Mouse (Mus musculus) stomach, postnatal 0 days (tissue): ENCODE measurements around the gene Mtmr12. TPM values are rescaled to one million over a fixed set of nuclear protein-coding genes. Genes with fewer than 3 reads are reported as not detected.
A peak's percentile ranks its signal among the peaks of the same experiment; 100 is the strongest.

ENCODE experiments used
- ATAC-seq: fragments of 200-750 bp; cut with Nextera tagmentation; 2 replicates; pipeline ENCODE4 v1.8.0; 2017; ENCODE audit not compliant: low FRiP score, low TSS enrichment
- DNase-seq: peaks from one replicate; pipeline ENCODE4 v3.0.0-alpha.2; 2016; ENCODE audit warnings: low spot score
- H3K27ac ChIP-seq: fragments of 300-500 bp; sonication (generic); replicated peaks from 2 replicates; pipeline ENCODE4 v1.5.1; 2014; ENCODE audit warnings: mild to moderate bottlenecking, control low read depth
- H3K27me3 ChIP-seq: fragments of 300-500 bp; sonication (generic); 2 replicates; pipeline ENCODE4 v1.6.1; 2014; ENCODE audit warnings: low read length; ENCODE audit not compliant: control insufficient read depth, insufficient read depth
- H3K36me3 ChIP-seq: fragments of 300-500 bp; sonication (generic); 2 replicates; pipeline ENCODE4 v1.6.1; 2014; ENCODE audit warnings: low read length, mixed read lengths; ENCODE audit not compliant: control insufficient read depth, insufficient read depth
- H3K4me1 ChIP-seq: fragments of 300-500 bp; sonication (generic); replicated peaks from 2 replicates; pipeline ENCODE4 v1.6.1; 2014; ENCODE audit warnings: antibody characterized with exemption; ENCODE audit not compliant: control insufficient read depth, insufficient read depth
- H3K4me2 ChIP-seq: fragments of 300-500 bp; sonication (generic); replicated peaks from 2 replicates; pipeline ENCODE4 v1.6.1; 2014; ENCODE audit warnings: low read depth, mild to moderate bottlenecking, control low read depth, moderate library complexity
- H3K4me3 ChIP-seq: fragments of 300-500 bp; sonication (generic); 2 replicates; pipeline ENCODE4 v1.5.1; 2014; ENCODE audit warnings: low read depth, low read length, control low read depth
- H3K9ac ChIP-seq: fragments of 300-500 bp; sonication (generic); 2 replicates; pipeline ENCODE4 v1.6.1; 2014; ENCODE audit warnings: mild to moderate bottlenecking, low read length, control low read depth, mixed read lengths
- H3K9me3 ChIP-seq: fragments of 300-500 bp; sonication (generic); 2 replicates; pipeline ENCODE4 v1.6.1; 2016; ENCODE audit warnings: low read length; ENCODE audit not compliant: control insufficient read depth
- CTCF ChIP-seq: IDR thresholded peaks from 2 replicates; pipeline ENCODE4 v1.5.1; 2016; ENCODE audit warnings: antibody characterized with exemption, low read depth, mild to moderate bottlenecking, moderate library complexity
- EP300 ChIP-seq: optimal IDR thresholded peaks from 2 replicates; pipeline ENCODE3; 2016; ENCODE audit warnings: antibody characterized with exemption
- WGBS: fragments of 180-500 bp; shearing (Covaris S2); extraction: QIAGEN DNeasy Blood & Tissue Kit; methylation state at CpG from one replicate; pipeline ENCODE4 v1.1.7; 2014; 5-methylcytosine and 5-hydroxymethylcytosine counted together
- microRNA counts: library from miRNA; unstranded; fragments of <30 nt; microRNA quantifications from one replicate; lab custom pipeline; 2015
- microRNA-seq: library from miRNA; unstranded; fragments of <30 nt; microRNA quantifications from one replicate; pipeline ENCODE4, GENCODE M21; 2016
- polyA plus RNA-seq: library from polyadenylated mRNA; unstranded; fragments of >200 nt; fragmentation: Nextera tagmentation; extraction: Ambion mirVana; gene quantifications from 2 replicates; pipeline ENCODE4 v1.2.1, GENCODE M21; 2015

The Mtmr12 gene
- polyA plus RNA-seq, 1 experiment from 2014 or later: 6.8 TPM

DNA sequence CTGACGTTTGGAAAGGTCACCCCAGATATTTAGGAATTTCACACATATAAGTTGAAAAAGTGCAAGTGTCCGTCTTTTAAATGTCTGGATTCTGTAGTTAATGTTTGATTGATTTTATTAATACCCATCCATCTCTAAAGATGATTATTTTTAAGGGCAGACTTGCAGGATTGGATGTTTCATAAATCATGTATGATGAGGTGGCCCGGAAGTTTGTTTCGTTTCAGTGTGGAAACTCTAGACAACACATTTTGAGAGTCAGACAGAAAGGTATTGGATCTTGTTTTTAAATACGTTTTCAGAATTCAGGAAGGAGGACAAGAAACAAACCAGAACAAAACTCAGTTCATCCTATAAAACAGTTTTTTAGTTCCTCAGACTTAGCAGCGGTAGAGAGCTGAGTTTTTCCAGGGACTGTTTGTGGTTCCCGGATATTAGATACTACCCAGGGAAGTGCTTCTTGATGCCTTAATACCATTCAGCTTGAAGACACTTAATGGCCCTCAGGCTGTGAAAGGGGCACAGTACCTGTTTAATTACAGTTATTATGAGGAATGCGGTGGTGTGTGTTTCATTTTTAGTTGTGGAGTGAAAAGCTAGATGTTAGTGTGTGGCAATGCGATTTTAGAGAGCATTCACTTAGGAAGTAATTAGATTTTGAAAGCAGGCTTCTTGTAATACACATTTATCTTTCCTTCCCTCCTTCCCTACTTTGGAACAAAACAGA, 118.0 kb downstream of the Mtmr12 start:
- H3K4me2 ChIP-seq: peak overlapping the region; percentile 91
- TF ChIP-seq EP300 (no peak), CTCF (no peak)
- WGBS: 7% methylated on average over 9 of the region's 9 CpGs
- H3K4me1 ChIP-seq: peaks cover 5% of the 10 kb centered on the region; the same call in 1 of the 2 replicates
- peak overlapping the region; percentile 99 for H3K9ac ChIP-seq
- H3K36me3 ChIP-seq: no peaks in the 10 kb centered on the region
- ATAC-seq (no peak), DNase-seq (no peak)
- no peaks in the 10 kb centered on the region for H3K9me3 ChIP-seq
- H3K27me3 ChIP-seq: no peaks in the 10 kb centered on the region
- peak overlapping the region; percentile 100 for H3K4me3 ChIP-seq
- no peak overlapping the region for H3K27ac ChIP-seq

MicroRNAs within 50 kb of the gene (microRNA counts, 519-probe panel; counts per million panel counts)
- microRNA mmu-miR-1898 (lab: Ali Mortazavi, UCI): not detected

Small RNA genes within 50 kb of the gene (microRNA-seq; reads per million reads assigned to microRNA genes)
- not detected for gene Mir1898

Other genes starting within 250 kb of the Mtmr12 start
- 519 and 531 TPM in 2 replicates for gene Sub1, start 208.0 kb upstream of the Mtmr12 start, polyA plus RNA-seq
- gene Zfr, start 87.2 kb upstream of the Mtmr12 start, polyA plus RNA-seq: 40.5 and 52.9 TPM in 2 replicates
- 70.7 and 73.9 TPM in 2 replicates for gene Golph3, start 116.4 kb downstream of the Mtmr12 start, polyA plus RNA-seq
- gene 1810049J17Rik, start 116.9 kb downstream of the Mtmr12 start, polyA plus RNA-seq: 2.0 and 3.9 TPM in 2 replicates